In genomic region chr2:79690838-79691237, GRCm38 (mm10) we compare ENCODE assay signal across 31 mouse cellular contexts. TPM values are rescaled to one million over a fixed set of nuclear protein-coding genes. Genes with fewer than 3 reads are reported as not detected.
"Had no signal": no experiment of that assay in that cellular context is flagged by ENCODE, and none has a peak within 500 bp of the region (broad histone marks: within the 10 kb centered on the region; RNA-seq: fewer than 3 reads in every experiment).

No protein-coding gene starts in this region.

- H3K36me3 ChIP-seq: embryonic facial prominence, embryonic 10.5 days; embryonic facial prominence, embryonic 12.5 days; embryonic facial prominence, embryonic 13.5 days; embryonic facial prominence, embryonic 15.5 days; forebrain, embryonic 10.5 days; forebrain, embryonic 12.5 days; forebrain, embryonic 15.5 days had no signal

- H3K9ac ChIP-seq: embryonic facial prominence, embryonic 12.5 days; embryonic facial prominence, embryonic 13.5 days; embryonic facial prominence, embryonic 15.5 days; forebrain, embryonic 12.5 days; forebrain, embryonic 13.5 days; forebrain, embryonic 15.5 days; forebrain, postnatal 0 days had no signal

- H3K4me3 ChIP-seq: embryonic facial prominence, embryonic 10.5 days; embryonic facial prominence, embryonic 12.5 days; embryonic facial prominence, embryonic 13.5 days; embryonic facial prominence, embryonic 15.5 days; erythroblast, embryonic 14.5 days; forebrain, embryonic 10.5 days; forebrain, embryonic 12.5 days; forebrain, embryonic 13.5 days; forebrain, embryonic 15.5 days; gastrocnemius, adult 2 months; heart, adult 2 months had no signal

- H3K9me3 ChIP-seq: embryonic facial prominence, embryonic 10.5 days; embryonic facial prominence, embryonic 12.5 days; embryonic facial prominence, embryonic 13.5 days; embryonic facial prominence, embryonic 15.5 days; forebrain, embryonic 10.5 days; forebrain, embryonic 12.5 days; forebrain, embryonic 13.5 days; forebrain, embryonic 15.5 days had no signal

- DNase-seq: cerebellum, adult 9-10 months; cerebellum, adult 9-11 months; cerebellum, postnatal 10 days; cerebellum, postnatal 14 days; cerebellum, postnatal 25 days; cerebellum, postnatal 36 days; embryo, embryonic 11 days; forebrain, postnatal 0 days; gastrocnemius, adult 2 months; gastrocnemius, postnatal 10 days; gastrocnemius, postnatal 14 days; gastrocnemius, postnatal 25 days; gastrocnemius, postnatal 36 days; heart, adult 11 months; heart, adult 18-20 months; heart, adult 2 months had no signal

- H3K27ac ChIP-seq: embryonic facial prominence, embryonic 10.5 days; embryonic facial prominence, embryonic 12.5 days; embryonic facial prominence, embryonic 13.5 days; embryonic facial prominence, embryonic 15.5 days; forebrain, embryonic 10.5 days; forebrain, embryonic 12.5 days; forebrain, embryonic 13.5 days; forebrain, embryonic 15.5 days; gastrocnemius, adult 2 months; heart, adult 2 months had no signal

- H3K27me3 ChIP-seq: embryonic facial prominence, embryonic 12.5 days; embryonic facial prominence, embryonic 13.5 days; embryonic facial prominence, embryonic 15.5 days; forebrain, embryonic 12.5 days; forebrain, embryonic 13.5 days; forebrain, embryonic 15.5 days had no signal

- ATAC-seq: forebrain, embryonic 13.5 days; forebrain, embryonic 14.5 days; forebrain, embryonic 15.5 days; forebrain, embryonic 16.5 days; forebrain, postnatal 0 days had no signal

- H3K4me2 ChIP-seq: embryonic facial prominence, embryonic 12.5 days; embryonic facial prominence, embryonic 13.5 days; embryonic facial prominence, embryonic 15.5 days; forebrain, embryonic 12.5 days; forebrain, embryonic 13.5 days; forebrain, embryonic 15.5 days had no signal

- H3K4me1 ChIP-seq: embryonic facial prominence, embryonic 10.5 days; embryonic facial prominence, embryonic 12.5 days; embryonic facial prominence, embryonic 15.5 days; forebrain, embryonic 10.5 days; forebrain, embryonic 12.5 days; forebrain, embryonic 13.5 days; forebrain, embryonic 15.5 days had no signal

RNA-seq across cellular contexts. Expression of gene Ppp1r1c, which starts 16.7 kb away (rescaled TPM):
- total RNA-seq: common myeloid progenitor, adult 5-6 weeks; gastrocnemius, postnatal 10 days; gastrocnemius, postnatal 14 days; gastrocnemius, postnatal 36 days; granulocyte monocyte progenitor cell, adult 5-6 weeks had no signal
- polyA plus RNA-seq: cortical plate, adult 2 months; erythroblast, embryonic 14.5 days; forebrain, embryonic 10.5 days; forebrain, embryonic 16.5 days; gonadal fat pad, adult 2 months; heart, adult 2 months had no signal
